Mouse (Mus musculus): ENCODE data around the gene Ccnt1.
"Not testable (repeated sequence)": the region's sequence is repeated elsewhere in the genome, so short reads cannot be mapped to it uniquely, and the experiment has no call there.

The Ccnt1 gene

GRCm38 (mm10) chr15:98596609-98597008 lies 25.9 kb upstream of the Ccnt1 start:
- no peak for DNase-seq (ENCODE audit: low spot score in 2 of 2)

DNA sequence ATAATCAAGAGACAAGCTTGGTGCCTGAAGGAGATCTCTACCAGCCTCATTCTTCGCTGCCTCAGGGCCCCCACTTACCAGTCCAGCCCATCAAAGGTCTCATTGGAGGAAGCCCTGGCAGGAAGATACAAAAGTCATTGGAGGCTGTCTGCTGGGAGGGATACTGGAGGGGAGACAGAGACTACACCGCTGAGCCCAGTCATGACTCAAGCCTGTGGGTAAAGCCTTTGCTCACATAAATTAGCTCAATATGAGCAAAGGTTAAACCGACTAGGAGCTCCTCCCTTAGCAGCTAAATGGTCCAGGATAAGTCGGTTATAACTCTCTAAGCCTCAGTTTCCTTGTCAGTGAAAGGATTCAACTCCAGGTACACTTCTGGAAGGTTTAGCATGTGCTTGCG lies 24.3 kb upstream of the Ccnt1 start:
- no peak for DNase-seq (ENCODE audit: low spot score in 2 of 2)

DNA sequence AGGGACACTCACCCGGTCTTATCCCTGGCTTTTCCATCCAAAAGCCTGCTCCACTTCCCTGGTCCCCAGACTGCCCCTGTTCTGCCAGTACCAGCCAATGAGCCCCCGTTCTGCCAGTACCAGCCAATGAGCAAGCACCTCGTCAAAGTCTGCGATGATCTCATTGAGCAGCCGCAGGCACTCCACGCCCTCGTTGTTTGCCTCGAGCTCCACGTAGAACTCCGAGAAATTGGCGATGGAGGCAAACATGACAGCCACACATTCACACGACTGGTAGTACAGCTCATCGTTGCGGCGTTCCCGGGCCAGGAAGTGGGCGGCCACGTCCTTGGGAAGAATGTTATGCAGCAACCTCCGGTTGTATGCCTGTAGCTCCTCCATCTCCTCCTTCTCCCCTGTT lies 23.5 kb upstream of the Ccnt1 start:
- DNase-seq (ENCODE audit: low spot score in 2 of 2) = no peak

GRCm38 (mm10) chr15:98591396-98591795 lies 20.7 kb upstream of the Ccnt1 start:
- DNase-seq (ENCODE audit: low spot score in 2 of 2) = no peak

- DNase-seq (ENCODE audit: low spot score in 2 of 2) = no peak
Observed at GRCm38 (mm10) chr15:98589640-98590336, 19.1 kb upstream of the Ccnt1 start.

- no peak for DNase-seq (ENCODE audit: low spot score in 2 of 2)
Observed at GRCm38 (mm10) chr15:98587751-98588150, 17.0 kb upstream of the Ccnt1 start.

- not testable (repeated sequence) for DNase-seq (ENCODE audit: low spot score in 2 of 2)
Observed at GRCm38 (mm10) chr15:98586141-98586540, 15.4 kb upstream of the Ccnt1 start.

DNA sequence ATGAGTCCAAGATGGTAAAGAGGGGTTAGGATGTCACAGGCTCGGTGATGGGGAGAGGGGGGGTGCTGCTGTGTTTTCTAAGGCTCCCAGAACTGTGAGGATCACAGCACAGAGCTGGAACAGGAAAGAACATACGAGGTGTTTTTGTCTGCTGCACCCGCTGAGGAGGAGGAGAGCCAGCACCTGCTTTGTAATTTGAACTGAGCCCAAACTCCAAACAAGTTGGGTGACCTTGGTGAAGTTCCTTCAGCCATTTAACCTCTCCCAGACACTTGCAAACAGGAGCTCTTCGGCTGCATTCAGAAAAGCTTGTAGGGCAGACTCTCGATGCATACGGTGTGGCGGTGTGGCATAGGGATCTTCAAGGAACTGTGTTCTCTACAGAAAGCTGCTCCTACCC lies 14.7 kb upstream of the Ccnt1 start:
- no peak for DNase-seq (ENCODE audit: low spot score in 2 of 2)

DNA sequence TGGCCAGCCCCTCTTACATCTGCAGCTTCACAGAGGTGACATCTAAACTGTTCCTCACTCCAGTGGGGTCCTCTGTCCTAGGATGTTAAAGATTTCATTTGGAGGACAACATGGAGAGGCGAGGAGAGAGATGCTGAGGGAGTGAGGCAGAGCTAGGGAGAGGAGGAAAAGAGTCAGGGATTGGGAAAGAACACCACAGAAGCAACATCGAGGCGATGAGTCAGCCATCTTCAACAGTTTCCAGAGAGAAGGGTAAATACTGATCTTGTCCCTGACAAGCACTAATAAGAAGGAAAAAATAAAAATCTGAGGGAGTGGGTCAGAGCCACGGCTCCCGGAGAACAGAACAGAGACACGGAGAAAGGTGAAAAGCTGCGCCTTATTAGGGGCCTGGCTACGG lies 12.3 kb upstream of the Ccnt1 start:
- no peak for DNase-seq (ENCODE audit: low spot score in 2 of 2)

DNA sequence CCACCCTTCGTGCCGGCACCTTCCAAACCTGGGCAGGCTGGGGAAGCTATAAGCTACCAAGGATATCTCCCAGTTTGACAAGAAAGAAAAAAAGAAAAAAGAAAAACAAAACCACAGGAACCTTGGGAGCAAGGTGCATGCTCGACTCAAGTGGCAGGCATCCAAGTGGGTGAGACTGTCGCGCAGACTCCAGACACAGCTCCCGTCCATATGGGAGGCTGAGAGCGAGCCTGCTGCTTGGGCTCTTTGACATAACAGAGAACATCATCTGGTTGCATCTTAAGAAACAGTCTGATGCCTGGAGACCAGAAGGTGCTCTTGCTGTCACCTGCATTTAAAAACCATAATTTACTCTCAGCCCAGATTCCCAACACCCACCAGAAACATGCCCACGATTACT lies 11.7 kb upstream of the Ccnt1 start:
- DNase-seq (ENCODE audit: low spot score in 2 of 2) = no peak

DNA sequence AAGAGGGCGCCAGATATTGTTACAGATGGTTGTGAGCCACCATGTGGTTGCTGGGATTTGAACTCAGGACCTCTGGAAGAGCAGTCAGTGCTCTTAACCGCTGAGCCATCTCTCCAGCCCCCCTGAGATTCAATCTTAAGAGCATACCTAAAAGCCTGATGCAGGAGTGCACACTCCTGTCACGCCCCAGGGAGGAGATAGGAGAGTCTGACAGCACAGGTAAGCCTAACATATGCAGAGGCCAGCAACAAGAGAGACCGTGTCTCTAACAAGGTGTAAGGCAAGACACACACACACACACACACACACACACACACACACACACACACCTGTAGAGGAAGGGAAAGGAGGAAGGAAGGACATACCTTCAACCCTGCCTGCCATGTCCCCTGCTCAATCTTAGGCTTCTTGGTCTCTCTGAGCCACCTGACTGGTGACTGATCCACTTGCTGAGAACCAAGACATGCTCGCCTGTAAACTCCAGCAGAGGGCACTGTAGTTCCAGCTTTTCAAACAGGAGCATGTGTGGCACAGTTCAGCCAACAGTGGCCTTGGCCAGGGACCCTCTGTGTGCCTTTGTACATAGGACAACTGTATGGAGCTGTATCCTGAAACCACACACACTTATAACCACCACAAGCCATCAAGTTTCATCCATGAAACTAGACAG lies 9.2 kb upstream of the Ccnt1 start:
- peak; percentile 57 to 58 for DNase-seq (ENCODE audit: low spot score in 2 of 2)

DNA sequence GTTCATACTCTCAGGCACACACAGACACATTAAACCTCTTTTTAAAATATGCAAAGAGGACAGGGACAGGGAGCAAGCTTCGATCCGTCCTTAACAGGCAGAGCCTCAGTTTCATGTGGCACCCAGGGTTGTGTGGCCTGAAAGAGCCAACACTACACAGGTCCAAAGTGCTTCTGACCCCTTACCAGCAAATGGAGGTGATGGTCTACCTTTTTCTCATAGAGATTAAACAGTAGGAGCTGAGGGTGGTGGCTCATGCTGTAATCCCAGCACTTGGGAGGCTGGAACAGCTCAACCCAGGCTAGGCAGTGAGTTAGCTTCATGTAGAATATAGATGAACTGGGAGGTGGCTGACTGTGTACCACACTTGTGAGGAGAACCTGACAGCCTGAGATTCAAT lies 8.6 kb upstream of the Ccnt1 start:
- DNase-seq (ENCODE audit: low spot score in 2 of 2) = no peak

DNA sequence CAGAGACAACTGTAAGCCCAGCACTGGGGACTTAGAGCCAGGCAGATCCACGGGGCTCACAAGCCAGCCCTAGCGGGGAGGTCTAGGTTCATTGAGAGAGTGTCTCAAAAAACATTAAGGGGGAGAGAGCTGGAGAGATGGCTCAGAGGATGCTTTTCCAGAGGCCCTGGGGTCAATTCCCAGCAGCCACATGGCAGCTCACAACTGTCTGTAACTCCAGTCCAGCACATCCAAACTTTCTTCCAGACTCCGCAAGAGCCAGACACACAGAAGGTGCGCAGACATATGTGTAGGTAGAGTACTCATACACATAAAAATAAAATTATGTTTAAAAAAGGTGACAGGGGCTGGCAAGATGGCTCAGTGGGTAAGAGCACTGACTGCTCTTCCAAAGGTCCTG lies 2.6 kb upstream of the Ccnt1 start:
- DNase-seq (ENCODE audit: low spot score in 2 of 2) = no peak

- no peak for DNase-seq (ENCODE audit: low spot score in 2 of 2)
Observed at GRCm38 (mm10) chr15:98569795-98570365, 843 bp downstream of the Ccnt1 start.

DNA sequence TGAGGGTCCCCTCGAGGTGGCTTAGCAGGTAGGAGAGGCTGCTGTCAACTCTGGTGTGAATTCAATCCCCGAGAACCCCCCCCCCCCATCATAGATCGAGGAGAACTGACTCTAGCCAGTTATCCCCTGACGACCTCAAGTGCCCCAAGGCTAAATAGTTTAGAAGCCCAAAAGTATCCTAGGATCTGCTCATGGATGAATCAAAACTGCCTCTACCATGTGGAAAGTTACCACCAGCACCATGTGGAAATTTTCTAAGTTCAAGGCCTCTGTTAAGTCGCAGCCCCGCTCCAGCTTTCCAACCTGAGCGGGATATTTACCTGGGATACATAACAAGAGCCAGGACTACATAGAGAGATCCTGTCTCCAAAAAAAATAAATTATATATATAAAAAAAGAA lies 1.5 kb downstream of the Ccnt1 start:
- no peak for DNase-seq (ENCODE audit: low spot score in 2 of 2)

DNA sequence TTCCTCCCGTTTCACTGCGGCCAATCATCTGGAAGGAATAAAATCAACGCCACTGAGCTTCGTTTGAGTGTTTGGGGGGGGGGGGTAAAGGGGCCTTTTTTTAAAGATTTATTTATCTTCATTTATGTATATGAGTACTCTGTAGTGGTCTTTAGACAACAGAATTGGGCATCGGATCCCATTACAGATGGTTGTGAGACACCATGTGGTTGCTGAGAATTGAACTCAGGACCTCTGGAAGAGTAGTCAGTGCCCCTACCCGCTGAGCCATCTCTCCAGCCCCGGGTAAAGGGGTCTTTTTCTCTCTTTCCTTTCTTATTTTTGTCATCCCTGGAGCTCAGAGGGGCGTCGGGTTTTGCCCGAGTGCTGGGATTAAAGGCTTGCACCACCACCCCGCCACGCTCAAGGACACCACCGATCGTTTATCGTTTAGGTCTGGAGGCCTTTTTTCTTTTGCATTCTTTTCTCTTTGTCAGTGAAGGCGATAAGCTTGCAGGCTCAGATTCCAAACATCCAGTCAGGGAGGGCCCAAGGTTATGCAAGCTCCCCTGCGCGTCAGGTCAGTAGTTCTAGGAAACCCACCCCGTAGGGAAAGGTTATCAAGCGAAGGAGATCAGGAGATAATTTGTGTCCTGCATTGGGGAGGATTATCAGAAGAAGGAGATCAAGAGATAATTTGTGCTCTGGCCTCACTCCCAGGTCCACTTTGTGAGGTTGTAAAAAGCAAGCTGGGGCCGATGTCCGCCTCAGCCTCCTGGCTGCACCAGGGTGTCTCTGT lies 2.3 kb downstream of the Ccnt1 start:
- DNase-seq (ENCODE audit: low spot score in 2 of 2) = peak in 1 of 2 experiments; percentile 23

DNA sequence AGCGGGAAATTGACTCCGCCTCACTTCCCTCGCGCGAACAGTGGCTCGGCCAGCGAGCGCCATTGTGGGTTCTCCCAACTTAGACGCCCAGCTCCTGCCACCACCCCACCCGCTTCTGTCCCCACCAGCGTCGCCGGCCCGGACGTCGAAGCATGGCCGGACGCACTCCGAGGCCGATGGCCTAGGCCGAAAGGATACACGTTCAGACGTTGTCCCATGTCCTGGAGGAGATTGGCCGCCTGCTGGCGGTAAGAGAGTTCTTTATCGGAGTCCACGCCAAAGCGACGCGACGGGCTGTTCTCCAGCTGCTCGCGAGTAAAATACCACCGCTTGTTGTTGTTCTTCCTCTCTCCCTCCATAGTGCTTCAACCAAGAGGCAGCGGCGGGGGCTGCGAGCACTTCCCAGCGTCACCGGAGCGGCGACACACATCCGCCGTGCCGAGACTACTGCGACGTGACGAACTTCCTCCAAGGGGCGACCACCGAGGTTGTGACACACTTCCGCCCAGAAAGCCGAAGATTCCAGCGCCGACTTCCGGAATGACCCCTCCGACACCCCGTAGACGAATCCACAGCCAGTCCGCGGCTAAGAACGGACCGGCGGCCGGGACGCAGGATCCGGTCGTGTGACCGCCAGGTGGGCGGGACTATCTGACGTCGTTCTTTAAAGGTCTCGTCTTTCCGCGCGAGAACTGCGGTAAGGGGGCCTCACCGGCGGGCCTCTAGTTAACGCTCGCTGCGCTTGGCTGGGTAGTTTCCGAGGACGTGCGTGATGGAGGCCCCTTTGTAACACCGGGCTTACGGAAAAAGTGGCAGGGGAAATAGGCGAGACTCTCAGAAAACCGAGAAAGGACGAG lies 3.2 kb downstream of the Ccnt1 start:
- peak; percentile 98 to 100 for DNase-seq (ENCODE audit: low spot score in 2 of 2)

- DNase-seq (ENCODE audit: low spot score in 2 of 2) = no peak
Observed at GRCm38 (mm10) chr15:98566973-98567277, 3.8 kb downstream of the Ccnt1 start.

DNA sequence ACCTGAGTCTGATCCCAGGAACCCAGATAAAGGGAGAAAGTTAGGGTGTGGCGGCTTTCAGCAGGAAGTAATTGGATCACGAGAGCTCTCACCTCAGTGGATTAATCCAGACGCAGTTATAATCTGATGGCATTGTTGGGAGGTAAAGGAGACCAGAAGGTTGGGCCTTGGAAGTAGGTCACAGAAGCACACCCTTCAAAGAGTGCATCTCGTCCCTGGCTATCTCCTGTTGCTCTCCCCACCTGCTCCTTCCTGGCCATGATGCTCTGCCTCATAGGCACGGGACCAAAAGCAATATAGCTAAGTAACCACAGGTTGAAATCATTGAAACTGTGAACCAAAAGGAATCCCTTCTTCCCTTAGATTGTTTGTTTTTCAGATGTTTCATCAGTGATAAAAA lies 13.5 kb downstream of the Ccnt1 start:
- DNase-seq (ENCODE audit: low spot score in 2 of 2) = no peak

GRCm38 (mm10) chr15:98555881-98556280 lies 14.8 kb downstream of the Ccnt1 start:
- DNase-seq (ENCODE audit: low spot score in 2 of 2) = no peak

- DNase-seq (ENCODE audit: low spot score in 2 of 2) = no peak
Observed at GRCm38 (mm10) chr15:98552758-98553157, 18.0 kb downstream of the Ccnt1 start.

DNA sequence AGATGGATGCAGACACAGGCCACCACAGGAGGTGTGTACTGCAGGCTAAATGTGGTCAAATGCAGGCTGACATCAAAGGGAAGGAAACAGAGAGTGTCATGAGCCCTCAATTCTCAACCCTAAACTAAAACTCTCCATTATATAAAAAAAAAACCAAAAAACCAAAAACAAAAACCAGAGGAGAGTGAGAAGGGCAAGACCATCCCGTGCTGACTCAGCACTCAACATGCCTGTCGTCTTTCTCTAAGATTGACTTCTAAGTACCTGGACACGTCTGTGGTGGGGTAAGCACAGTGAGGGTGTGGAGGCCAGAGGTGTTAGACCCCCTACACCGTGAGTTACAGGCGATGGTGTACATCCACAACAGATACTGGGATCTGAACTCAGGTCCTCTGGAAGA lies 23.9 kb downstream of the Ccnt1 start:
- no peak for DNase-seq (ENCODE audit: low spot score in 2 of 2)

Measured in urinary bladder, adult 18-20 months (tissue).